Mouse (Mus musculus): ENCODE results near the gene Zfp444. TPM values are rescaled to one million over a fixed set of nuclear protein-coding genes. Genes with fewer than 3 reads are reported as not detected.
A peak's percentile ranks its signal among the peaks of the same experiment; 100 is the strongest.

The Zfp444 gene
- polyA plus RNA-seq, 1 experiment from 2014 or later: 95.4 TPM

GRCm38 (mm10) chr7:6151266-6151665 lies 20.8 kb upstream of the Zfp444 start:
- Histone ChIP-seq H3K27ac (no peak overlapping the region), H3K4me2 (replicated peaks) (no peak overlapping the region), H3K4me1 (replicated peaks) (peaks cover 33% of the 10 kb centered on the region), H3K4me3 (replicated peaks) (no peak overlapping the region), H3K9ac (replicated peaks) (no peak overlapping the region), H3K36me3 (no peaks in the 10 kb centered on the region), H3K9me3 (no peaks in the 10 kb centered on the region), H3K27me3 (no peaks in the 10 kb centered on the region)
- WGBS: 94% methylated on average over 1 of the region's 1 CpGs
- ATAC-seq: no peak

GRCm38 (mm10) chr7:6152036-6152435 lies 20.0 kb upstream of the Zfp444 start:
- Histone ChIP-seq H3K4me1 (replicated peaks) (peaks cover 38% of the 10 kb centered on the region), H3K9me3 (no peaks in the 10 kb centered on the region), H3K4me3 (replicated peaks) (no peak overlapping the region), H3K9ac (replicated peaks) (no peak overlapping the region), H3K4me2 (replicated peaks) (no peak overlapping the region), H3K27ac (no peak overlapping the region), H3K36me3 (no peaks in the 10 kb centered on the region), H3K27me3 (no peaks in the 10 kb centered on the region)
- 81% methylated on average over 3 of the region's 3 CpGs for WGBS
- no peak for ATAC-seq

- 90% methylated on average over 3 of the region's 3 CpGs for WGBS
- H3K36me3 ChIP-seq: no peaks in the 10 kb centered on the region
- peaks cover 38% of the 10 kb centered on the region for H3K4me1 ChIP-seq (replicated peaks)
- no peak for ATAC-seq
- H3K4me3 ChIP-seq (replicated peaks): no peak overlapping the region
- no peaks in the 10 kb centered on the region for H3K27me3 ChIP-seq
- H3K9ac ChIP-seq (replicated peaks): no peak overlapping the region
- H3K4me2 ChIP-seq (replicated peaks): no peak overlapping the region
- H3K9me3 ChIP-seq: no peaks in the 10 kb centered on the region
- no peak overlapping the region for H3K27ac ChIP-seq
These were observed 18.9 kb upstream of the Zfp444 start for GRCm38 (mm10) chr7:6153131-6153530.

GRCm38 (mm10) chr7:6154164-6154563 lies 17.9 kb upstream of the Zfp444 start:
- Histone ChIP-seq H3K4me1 (replicated peaks) (peaks cover 32% of the 10 kb centered on the region), H3K36me3 (no peaks in the 10 kb centered on the region), H3K9ac (replicated peaks) (peak overlapping the region; percentile 91), H3K9me3 (no peaks in the 10 kb centered on the region), H3K4me2 (replicated peaks) (peak overlapping the region; percentile 94), H3K27ac (no peak overlapping the region), H3K27me3 (no peaks in the 10 kb centered on the region), H3K4me3 (replicated peaks) (peak overlapping the region; percentile 68)
- no peak for ATAC-seq
- 87% methylated on average over 5 of the region's 5 CpGs for WGBS

GRCm38 (mm10) chr7:6155031-6155872 lies 16.8 kb upstream of the Zfp444 start:
- WGBS: under 1% methylated on average over 72 of the region's 85 CpGs

GRCm38 (mm10) chr7:6155901-6156411 lies 16.1 kb upstream of the Zfp444 start, which contains the start of gene Zfp787:
Gene Zfp787 (minus strand): TSS chr7:6155997.
- peak within 1 kb of the TSS; percentile 68 for H3K4me3 ChIP-seq (replicated peaks)
- peak within 1 kb of the TSS; percentile 91 for H3K9ac ChIP-seq (replicated peaks)
- peak within 1 kb of the TSS; percentile 94 for H3K4me2 ChIP-seq (replicated peaks)
- H3K36me3 ChIP-seq: no peaks in the 10 kb centered on the region
- no peaks in the 10 kb centered on the region for H3K27me3 ChIP-seq
- peak; percentile 98 for ATAC-seq
- H3K27ac ChIP-seq: peak within 1 kb of the TSS; percentile 94
- under 1% methylated on average over 52 of the region's 54 CpGs for WGBS
- H3K9me3 ChIP-seq: no peaks in the 10 kb centered on the region
- H3K4me1 ChIP-seq (replicated peaks): peaks cover 31% of the 10 kb centered on the region

More at GRCm38 (mm10) chr7:6155031-6155872, 16.8 kb upstream of the Zfp444 start:
- Histone ChIP-seq H3K4me2 (replicated peaks) (peak overlapping the region; percentile 94), H3K4me3 (replicated peaks) (peak overlapping the region; percentile 68), H3K27me3 (no peaks in the 10 kb centered on the region), H3K9ac (replicated peaks) (peak overlapping the region; percentile 91), H3K9me3 (no peaks in the 10 kb centered on the region), H3K27ac (peak overlapping the region; percentile 94), H3K4me1 (replicated peaks) (peaks cover 31% of the 10 kb centered on the region), H3K36me3 (no peaks in the 10 kb centered on the region)
- ATAC-seq: peak; percentile 78

GRCm38 (mm10) chr7:6156901-6157472 lies 15.0 kb upstream of the Zfp444 start:
- ATAC-seq: no peak

GRCm38 (mm10) chr7:6157479-6157878 lies 14.5 kb upstream of the Zfp444 start:
- H3K36me3 ChIP-seq: no peaks in the 10 kb centered on the region
- no peaks in the 10 kb centered on the region for H3K9me3 ChIP-seq
- no peak overlapping the region for H3K4me3 ChIP-seq (replicated peaks)
- no peak overlapping the region for H3K9ac ChIP-seq (replicated peaks)
- H3K27ac ChIP-seq: no peak overlapping the region
- H3K4me2 ChIP-seq (replicated peaks): no peak overlapping the region
- no peaks in the 10 kb centered on the region for H3K27me3 ChIP-seq
- WGBS: 87% methylated on average over 1 of the region's 1 CpGs
- peaks cover 26% of the 10 kb centered on the region for H3K4me1 ChIP-seq (replicated peaks)
- ATAC-seq: no peak

More at GRCm38 (mm10) chr7:6156901-6157472, 15.0 kb upstream of the Zfp444 start:
- Histone ChIP-seq H3K4me1 (replicated peaks) (peaks cover 29% of the 10 kb centered on the region), H3K4me2 (replicated peaks) (peak overlapping the region; percentile 94), H3K4me3 (replicated peaks) (peak overlapping the region; percentile 68), H3K36me3 (no peaks in the 10 kb centered on the region), H3K27ac (no peak overlapping the region), H3K9me3 (no peaks in the 10 kb centered on the region), H3K9ac (replicated peaks) (peak overlapping the region; percentile 47), H3K27me3 (no peaks in the 10 kb centered on the region)
- 77% methylated on average over 9 of the region's 9 CpGs for WGBS

GRCm38 (mm10) chr7:6159604-6160003 lies 12.4 kb upstream of the Zfp444 start:
- no peak for ATAC-seq
- no peaks in the 10 kb centered on the region for H3K9me3 ChIP-seq
- 89% methylated on average over 3 of the region's 3 CpGs for WGBS
- H3K36me3 ChIP-seq: no peaks in the 10 kb centered on the region
- H3K4me3 ChIP-seq (replicated peaks): no peak overlapping the region
- peaks cover 10% of the 10 kb centered on the region for H3K4me1 ChIP-seq (replicated peaks)
- H3K27ac ChIP-seq: no peak overlapping the region
- H3K27me3 ChIP-seq: no peaks in the 10 kb centered on the region
- H3K4me2 ChIP-seq (replicated peaks): no peak overlapping the region
- no peak overlapping the region for H3K9ac ChIP-seq (replicated peaks)

GRCm38 (mm10) chr7:6161541-6161940 lies 10.5 kb upstream of the Zfp444 start:
- H3K4me2 ChIP-seq (replicated peaks): no peak overlapping the region
- H3K27ac ChIP-seq: no peak overlapping the region
- no peak overlapping the region for H3K4me3 ChIP-seq (replicated peaks)
- H3K4me1 ChIP-seq (replicated peaks): peaks cover 4% of the 10 kb centered on the region; the same call in 1 of the 2 replicates
- no peak overlapping the region for H3K9ac ChIP-seq (replicated peaks)
- no peak for ATAC-seq
- 63% methylated on average over 3 of the region's 3 CpGs for WGBS
- no peaks in the 10 kb centered on the region for H3K9me3 ChIP-seq
- H3K27me3 ChIP-seq: no peaks in the 10 kb centered on the region
- H3K36me3 ChIP-seq: no peaks in the 10 kb centered on the region

- ATAC-seq: no peak
- H3K4me3 ChIP-seq (replicated peaks): no peak overlapping the region
- WGBS: 81% methylated on average over 4 of the region's 4 CpGs
These were observed 9.9 kb upstream of the Zfp444 start for GRCm38 (mm10) chr7:6162172-6162571.

GRCm38 (mm10) chr7:6164671-6165070 lies 7.4 kb upstream of the Zfp444 start:
- WGBS: 74% methylated on average over 5 of the region's 5 CpGs
- no peaks in the 10 kb centered on the region for H3K36me3 ChIP-seq
- no peak for ATAC-seq

More at GRCm38 (mm10) chr7:6162172-6162571, 9.9 kb upstream of the Zfp444 start:
- Histone ChIP-seq H3K4me2 (replicated peaks) (no peak overlapping the region), H3K27ac (no peak overlapping the region), H3K9ac (replicated peaks) (no peak overlapping the region), H3K4me1 (replicated peaks) (no peaks in the 10 kb centered on the region; the same call in 1 of the 2 replicates), H3K27me3 (no peaks in the 10 kb centered on the region), H3K36me3 (no peaks in the 10 kb centered on the region), H3K9me3 (no peaks in the 10 kb centered on the region)

More at GRCm38 (mm10) chr7:6164671-6165070, 7.4 kb upstream of the Zfp444 start:
- Histone ChIP-seq H3K27ac (no peak overlapping the region), H3K9me3 (no peaks in the 10 kb centered on the region), H3K4me2 (replicated peaks) (no peak overlapping the region), H3K4me3 (replicated peaks) (no peak overlapping the region), H3K4me1 (replicated peaks) (no peaks in the 10 kb centered on the region), H3K27me3 (no peaks in the 10 kb centered on the region), H3K9ac (replicated peaks) (no peak overlapping the region)
